Mouse (Mus musculus) limb, embryonic 10.5 days (tissue): ENCODE data around the gene Slc10a3. TPM values are rescaled to one million over a fixed set of nuclear protein-coding genes. Genes with fewer than 3 reads are reported as not detected.

Source experiments
- DNase-seq: peaks from one replicate; pipeline ENCODE4 v3.0.0-alpha.2; 2017; ENCODE audit warnings: low spot score
- H3K27ac ChIP-seq: fragments of 300-500 bp; sonication (generic); 2 replicates; pipeline ENCODE4 v1.5.1; 2016; ENCODE audit warnings: mild to moderate bottlenecking
- H3K27me3 ChIP-seq: fragments of 300-500 bp; sonication (generic); 2 replicates; pipeline ENCODE4 v1.6.1; 2016; ENCODE audit warnings: low read depth, mild to moderate bottlenecking; ENCODE audit not compliant: poor library complexity, severe bottlenecking
- H3K36me3 ChIP-seq: fragments of 300-500 bp; sonication (generic); 2 replicates; pipeline ENCODE4 v1.6.1; 2016; ENCODE audit warnings: mild to moderate bottlenecking, moderate library complexity
- H3K4me1 ChIP-seq: fragments of 300-500 bp; sonication (generic); 2 replicates; pipeline ENCODE4 v1.6.1; 2016
- H3K4me3 ChIP-seq: fragments of 300-500 bp; sonication (generic); 2 replicates; pipeline ENCODE4 v1.5.1; 2016; ENCODE audit warnings: mild to moderate bottlenecking, moderate library complexity
- H3K9me3 ChIP-seq: fragments of 300-500 bp; sonication (generic); replicated peaks from 2 replicates; pipeline ENCODE4 v1.6.1; 2016; ENCODE audit warnings: mild to moderate bottlenecking
- WGBS: fragments of 180-500 bp; shearing (Covaris S2); methylation state at CpG from one replicate; pipeline ENCODE4 v1.1.7; 2016; 5-methylcytosine and 5-hydroxymethylcytosine counted together
- polyA plus RNA-seq: library from polyadenylated mRNA; unstranded; fragments of >200 nt; fragmentation: Nextera tagmentation; extraction: Ambion mirVana; gene quantifications from 2 replicates; pipeline ENCODE4 v1.2.1, GENCODE M21; 2016

Slc10a3 gene
- polyA plus RNA-seq, 1 experiment from 2014 or later = 13.2 TPM

DNA sequence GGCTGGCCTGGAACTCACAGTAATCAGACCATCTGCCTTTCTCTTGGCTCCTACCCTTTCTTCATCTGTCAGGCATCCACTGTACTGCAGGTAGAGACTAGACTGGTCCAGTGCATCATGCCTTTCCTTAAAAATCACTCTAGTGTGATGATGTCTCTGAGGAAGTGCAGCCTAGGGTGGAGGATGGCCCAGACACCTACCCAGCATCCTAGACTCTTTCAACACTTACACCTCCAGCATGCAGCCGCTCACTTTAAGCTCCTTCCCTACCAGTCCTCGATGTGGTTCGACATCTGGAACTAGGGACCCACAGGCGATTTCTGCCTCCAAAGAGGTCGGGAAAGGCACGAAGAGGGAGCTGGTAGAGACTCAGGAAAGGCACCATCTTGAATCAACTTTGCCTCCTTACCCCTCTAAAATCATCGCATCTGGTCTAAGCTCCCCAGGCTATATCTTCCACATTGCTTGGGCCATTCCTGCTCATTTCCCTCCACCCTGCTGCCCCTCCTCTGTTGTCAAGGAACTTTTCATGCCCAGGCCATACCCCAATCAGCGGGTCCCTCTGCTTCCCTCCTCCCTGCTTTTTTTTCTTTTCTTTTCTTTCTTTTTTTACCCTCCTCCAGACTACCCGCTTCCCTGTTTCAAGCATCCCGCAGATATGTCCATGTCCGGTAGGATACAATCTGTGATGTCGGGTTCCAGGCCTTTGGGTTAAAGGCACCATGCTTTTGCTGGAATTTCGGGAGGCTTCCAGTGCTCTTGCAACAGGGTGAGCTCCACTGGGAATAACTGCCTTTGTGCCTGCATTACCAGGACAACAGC lies 20.3 kb downstream of the Slc10a3 start:
- WGBS = 25% methylated on average over 13 of the region's 13 CpGs
- DNase-seq = no peak
- Histone ChIP-seq H3K4me1 (no peaks in the 10 kb centered on the region), H3K9me3 (no peaks in the 10 kb centered on the region), H3K27me3 (no peaks in the 10 kb centered on the region), H3K36me3 (no peaks in the 10 kb centered on the region), H3K4me3 (peak overlapping the region; percentile 56), H3K27ac (peak overlapping the region; percentile 80)

DNA sequence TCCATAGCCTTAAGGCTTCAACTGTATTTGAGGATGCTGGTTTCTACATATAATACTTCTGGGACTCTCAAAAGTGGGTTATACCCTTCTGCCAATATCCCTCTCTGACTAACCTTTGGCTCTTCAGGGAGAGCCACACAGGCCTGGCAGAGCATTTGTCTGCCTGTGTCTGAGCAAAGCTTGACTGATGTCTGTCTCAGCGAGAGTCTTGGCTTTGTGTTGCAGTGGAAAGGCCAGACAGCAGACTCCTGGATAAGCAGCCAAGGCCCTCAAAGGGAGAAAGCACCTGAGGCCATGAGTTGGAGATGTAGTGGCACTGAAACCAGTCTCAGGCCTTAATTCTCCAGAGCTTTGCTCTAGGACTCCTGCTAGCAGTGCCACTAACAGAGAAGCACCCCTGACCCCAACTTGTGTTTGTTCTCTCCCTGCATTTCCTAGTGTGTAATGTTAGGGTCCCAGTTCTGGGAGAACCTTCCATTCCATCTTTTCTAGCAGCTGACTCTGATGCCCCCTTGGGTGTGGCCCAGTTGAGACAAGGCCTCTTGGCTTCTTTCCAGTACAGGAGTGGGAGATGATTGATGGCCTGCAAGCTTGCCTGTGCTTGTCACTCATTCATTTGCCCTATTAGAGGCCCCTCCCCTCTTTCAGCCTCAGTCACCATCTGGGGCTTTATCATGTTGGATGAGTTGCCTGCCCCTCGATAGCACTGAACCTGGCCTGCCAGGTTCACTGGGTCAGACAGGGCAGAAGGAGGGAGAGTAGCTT lies 42.8 kb downstream of the Slc10a3 start:
- WGBS = 38% methylated on average over 2 of the region's 2 CpGs
- peak overlapping the region; percentile 95; the same call in 1 of the 2 replicates for H3K27ac ChIP-seq
- peaks cover 36% of the 10 kb centered on the region for H3K36me3 ChIP-seq
- peaks cover 21% of the 10 kb centered on the region for H3K27me3 ChIP-seq
- peak overlapping the region; percentile 60 for H3K4me3 ChIP-seq
- no peak for DNase-seq
- H3K4me1 ChIP-seq = peaks cover 28% of the 10 kb centered on the region
- H3K9me3 ChIP-seq = no peaks in the 10 kb centered on the region

GRCm38 (mm10) chrX:74329215-74329671 lies 43.9 kb downstream of the Slc10a3 start:
- Histone ChIP-seq H3K27ac (peak overlapping the region; percentile 95), H3K36me3 (peaks cover 25% of the 10 kb centered on the region), H3K9me3 (no peaks in the 10 kb centered on the region), H3K27me3 (peaks cover 21% of the 10 kb centered on the region), H3K4me1 (peaks cover 28% of the 10 kb centered on the region), H3K4me3 (peak overlapping the region; percentile 60)
- DNase-seq = no peak
- 31% methylated on average over 10 of the region's 10 CpGs for WGBS

GRCm38 (mm10) chrX:74328725-74329161 lies 44.4 kb downstream of the Slc10a3 start, which contains the start of gene Plxna3:
TSS of gene Plxna3 (plus strand) at chrX:74329066.
- Histone ChIP-seq H3K36me3 (peaks cover 20% of the 10 kb centered on the region), H3K4me1 (peaks cover 28% of the 10 kb centered on the region), H3K27ac (peak within 1 kb of the TSS; percentile 95), H3K27me3 (peaks cover 21% of the 10 kb centered on the region), H3K9me3 (no peaks in the 10 kb centered on the region), H3K4me3 (peak within 1 kb of the TSS; percentile 60)
- DNase-seq = peak; percentile 81
- 13% methylated on average over 29 of the region's 30 CpGs for WGBS

Other genes with a start within 250 kb of the Slc10a3 start
- gene Opn1mw, start 245.9 kb downstream of the Slc10a3 start, polyA plus RNA-seq = not detected in 2 replicates
- gene Mecp2, start 238.0 kb downstream of the Slc10a3 start, polyA plus RNA-seq = 13.8 and 14.0 TPM in 2 replicates
- gene Tex28, start 205.5 kb downstream of the Slc10a3 start, polyA plus RNA-seq = not detected in 2 replicates
- gene Tktl1, start 196.1 kb downstream of the Slc10a3 start, polyA plus RNA-seq = 0.05 and 0.06 TPM in 2 replicates
- gene Flna, start 123.5 kb downstream of the Slc10a3 start, polyA plus RNA-seq = 273 and 333 TPM in 2 replicates
- 25.2 and 29.8 TPM in 2 replicates for gene Emd, start 118.7 kb downstream of the Slc10a3 start, polyA plus RNA-seq
- gene Rpl10, start 102.5 kb downstream of the Slc10a3 start, polyA plus RNA-seq = 862 and 901 TPM in 2 replicates
- gene Taz, start 91.4 kb downstream of the Slc10a3 start, polyA plus RNA-seq = 69.0 and 80.5 TPM in 2 replicates
- gene Dnase1l1, start 91.0 kb downstream of the Slc10a3 start, polyA plus RNA-seq = 3.4 and 5.0 TPM in 2 replicates
- 80.1 and 90.7 TPM in 2 replicates for gene Atp6ap1, start 76.3 kb downstream of the Slc10a3 start, polyA plus RNA-seq
- 154 and 206 TPM in 2 replicates for gene Gdi1, start 68.4 kb downstream of the Slc10a3 start, polyA plus RNA-seq
- 55.3 and 62.7 TPM in 2 replicates for gene Fam50a, start 60.3 kb downstream of the Slc10a3 start, polyA plus RNA-seq
- gene Plxna3, start 44.3 kb downstream of the Slc10a3 start, polyA plus RNA-seq = 14.4 and 17.1 TPM in 2 replicates
- gene Lage3, start 19.7 kb downstream of the Slc10a3 start, polyA plus RNA-seq = 113 and 125 TPM in 2 replicates
- gene Ubl4a, start 131 bp downstream of the Slc10a3 start, polyA plus RNA-seq = 57.7 and 59.8 TPM in 2 replicates
- gene Fam3a, start 19.9 kb upstream of the Slc10a3 start, polyA plus RNA-seq = 24.0 and 28.4 TPM in 2 replicates
- gene Ikbkg, start 19.9 kb upstream of the Slc10a3 start, polyA plus RNA-seq = 16.7 and 17.8 TPM in 2 replicates
- 53.8 and 54.9 TPM in 2 replicates for gene G6pdx, start 55.8 kb upstream of the Slc10a3 start, polyA plus RNA-seq
- not detected in 2 replicates for gene Gm6880, start 108.0 kb upstream of the Slc10a3 start, polyA plus RNA-seq
- not detected in 2 replicates for gene Olfr1326-ps1, start 201.5 kb upstream of the Slc10a3 start, polyA plus RNA-seq
- gene Olfr1325, start 219.3 kb upstream of the Slc10a3 start, polyA plus RNA-seq = not detected in 2 replicates